Mouse (Mus musculus): ENCODE measurements around the gene Gm12355. TPM values are rescaled to one million over a fixed set of nuclear protein-coding genes. Genes with fewer than 3 reads are reported as not detected.

Gene Gm12355
- 0.08 and 0.33 TPM in 2 replicates for polyA plus RNA-seq (2012; rRNA removed)

- no peak for TF ChIP-seq CTCF (IDR thresholded peaks at IDR 0.05; ENCODE audit: borderline replicate concordance, extremely low read depth, insufficient read depth, insufficient read length)
- no peak for TF ChIP-seq POLR2A (IDR thresholded peaks at IDR 0.05; ENCODE audit: borderline replicate concordance, extremely low read depth, insufficient read depth, insufficient read length, poor library complexity, severe bottlenecking)
- DNase-seq (ENCODE audit: low read depth) = no peak
Observed at GRCm38 (mm10) chr11:98625611-98626410, at the start of gene Gm12355, which contains the start of gene Gsdma3. Gene Gm12355 (minus strand): TSS chr11:98625661. Gene Gsdma3 (plus strand): TSS chr11:98626360.

GRCm38 (mm10) chr11:98673136-98673535 lies 47.7 kb upstream of the Gm12355 start:
- peak; percentile 67 for DNase-seq (ENCODE audit: low read depth)
- 0 out of 2 replicates have a peak, but pooled peaks have one; percentile 27 for TF ChIP-seq CTCF (IDR thresholded peaks at IDR 0.05; ENCODE audit: borderline replicate concordance, extremely low read depth, insufficient read depth, insufficient read length)

GRCm38 (mm10) chr11:98672482-98672881 lies 47.0 kb upstream of the Gm12355 start:
- DNase-seq (ENCODE audit: low read depth) = no peak
- no peak for TF ChIP-seq CTCF (IDR thresholded peaks at IDR 0.05; ENCODE audit: borderline replicate concordance, extremely low read depth, insufficient read depth, insufficient read length)
- no peak for TF ChIP-seq POLR2A (IDR thresholded peaks at IDR 0.05; ENCODE audit: borderline replicate concordance, extremely low read depth, insufficient read depth, insufficient read length, poor library complexity, severe bottlenecking)

GRCm38 (mm10) chr11:98671857-98672256 lies 46.4 kb upstream of the Gm12355 start:
- TF ChIP-seq CTCF (IDR thresholded peaks at IDR 0.05; ENCODE audit: borderline replicate concordance, extremely low read depth, insufficient read depth, insufficient read length) = no peak
- no peak for TF ChIP-seq POLR2A (IDR thresholded peaks at IDR 0.05; ENCODE audit: borderline replicate concordance, extremely low read depth, insufficient read depth, insufficient read length, poor library complexity, severe bottlenecking)

GRCm38 (mm10) chr11:98671284-98671815 lies 45.9 kb upstream of the Gm12355 start:
- TF ChIP-seq POLR2A (IDR thresholded peaks at IDR 0.05; ENCODE audit: borderline replicate concordance, extremely low read depth, insufficient read depth, insufficient read length, poor library complexity, severe bottlenecking) (no peak), CTCF (IDR thresholded peaks at IDR 0.05; ENCODE audit: borderline replicate concordance, extremely low read depth, insufficient read depth, insufficient read length) (no peak)
- no peak for DNase-seq (ENCODE audit: low read depth)

More at GRCm38 (mm10) chr11:98671857-98672256, 46.4 kb upstream of the Gm12355 start:
- no peak for DNase-seq (ENCODE audit: low read depth)

GRCm38 (mm10) chr11:98668984-98669383 lies 43.5 kb upstream of the Gm12355 start:
- no peak for DNase-seq (ENCODE audit: low read depth)
- TF ChIP-seq POLR2A (IDR thresholded peaks at IDR 0.05; ENCODE audit: borderline replicate concordance, extremely low read depth, insufficient read depth, insufficient read length, poor library complexity, severe bottlenecking) (no peak), CTCF (IDR thresholded peaks at IDR 0.05; ENCODE audit: borderline replicate concordance, extremely low read depth, insufficient read depth, insufficient read length) (no peak)

- no peak for DNase-seq (ENCODE audit: low read depth)
- no peak for TF ChIP-seq CTCF (IDR thresholded peaks at IDR 0.05; ENCODE audit: borderline replicate concordance, extremely low read depth, insufficient read depth, insufficient read length)
- no peak for TF ChIP-seq POLR2A (IDR thresholded peaks at IDR 0.05; ENCODE audit: borderline replicate concordance, extremely low read depth, insufficient read depth, insufficient read length, poor library complexity, severe bottlenecking)
Observed at GRCm38 (mm10) chr11:98664091-98664490, 38.6 kb upstream of the Gm12355 start, which contains the start of gene Gsdma. Gene Gsdma (plus strand): TSS chr11:98664351.

- peak; percentile 89 for DNase-seq (ENCODE audit: low read depth)
- TF ChIP-seq POLR2A (IDR thresholded peaks at IDR 0.05; ENCODE audit: borderline replicate concordance, extremely low read depth, insufficient read depth, insufficient read length, poor library complexity, severe bottlenecking) (no peak), CTCF (IDR thresholded peaks at IDR 0.05; ENCODE audit: borderline replicate concordance, extremely low read depth, insufficient read depth, insufficient read length) (peak; percentile 70; the same call in 1 of the 2 replicates)
Observed at GRCm38 (mm10) chr11:98660517-98660916, 35.1 kb upstream of the Gm12355 start.

- peak; percentile 52; the same call in 1 of the 2 replicates for TF ChIP-seq CTCF (IDR thresholded peaks at IDR 0.05; ENCODE audit: borderline replicate concordance, extremely low read depth, insufficient read depth, insufficient read length)
Observed at GRCm38 (mm10) chr11:98655076-98655475, 29.6 kb upstream of the Gm12355 start.

GRCm38 (mm10) chr11:98646459-98646858 lies 21.0 kb upstream of the Gm12355 start, which contains the start of gene Gsdma2:
Gene Gsdma2 (plus strand): TSS chr11:98646759.
- no peak for TF ChIP-seq POLR2A (IDR thresholded peaks at IDR 0.05; ENCODE audit: borderline replicate concordance, extremely low read depth, insufficient read depth, insufficient read length, poor library complexity, severe bottlenecking)
- TF ChIP-seq CTCF (IDR thresholded peaks at IDR 0.05; ENCODE audit: borderline replicate concordance, extremely low read depth, insufficient read depth, insufficient read length) = no peak
- no peak for DNase-seq (ENCODE audit: low read depth)

More at GRCm38 (mm10) chr11:98655076-98655475, 29.6 kb upstream of the Gm12355 start:
- DNase-seq (ENCODE audit: low read depth) = peak; percentile 31

GRCm38 (mm10) chr11:98645946-98646345 lies 20.5 kb upstream of the Gm12355 start:
- no peak for DNase-seq (ENCODE audit: low read depth)

More at GRCm38 (mm10) chr11:98645946-98646345, 20.5 kb upstream of the Gm12355 start:
- TF ChIP-seq POLR2A (IDR thresholded peaks at IDR 0.05; ENCODE audit: borderline replicate concordance, extremely low read depth, insufficient read depth, insufficient read length, poor library complexity, severe bottlenecking) (no peak), CTCF (IDR thresholded peaks at IDR 0.05; ENCODE audit: borderline replicate concordance, extremely low read depth, insufficient read depth, insufficient read length) (no peak)

Measured in brain, embryonic 14.5 days (tissue).